Comparison of ENCODE assay signal across 7 mouse cellular contexts in the genomic region with DNA sequence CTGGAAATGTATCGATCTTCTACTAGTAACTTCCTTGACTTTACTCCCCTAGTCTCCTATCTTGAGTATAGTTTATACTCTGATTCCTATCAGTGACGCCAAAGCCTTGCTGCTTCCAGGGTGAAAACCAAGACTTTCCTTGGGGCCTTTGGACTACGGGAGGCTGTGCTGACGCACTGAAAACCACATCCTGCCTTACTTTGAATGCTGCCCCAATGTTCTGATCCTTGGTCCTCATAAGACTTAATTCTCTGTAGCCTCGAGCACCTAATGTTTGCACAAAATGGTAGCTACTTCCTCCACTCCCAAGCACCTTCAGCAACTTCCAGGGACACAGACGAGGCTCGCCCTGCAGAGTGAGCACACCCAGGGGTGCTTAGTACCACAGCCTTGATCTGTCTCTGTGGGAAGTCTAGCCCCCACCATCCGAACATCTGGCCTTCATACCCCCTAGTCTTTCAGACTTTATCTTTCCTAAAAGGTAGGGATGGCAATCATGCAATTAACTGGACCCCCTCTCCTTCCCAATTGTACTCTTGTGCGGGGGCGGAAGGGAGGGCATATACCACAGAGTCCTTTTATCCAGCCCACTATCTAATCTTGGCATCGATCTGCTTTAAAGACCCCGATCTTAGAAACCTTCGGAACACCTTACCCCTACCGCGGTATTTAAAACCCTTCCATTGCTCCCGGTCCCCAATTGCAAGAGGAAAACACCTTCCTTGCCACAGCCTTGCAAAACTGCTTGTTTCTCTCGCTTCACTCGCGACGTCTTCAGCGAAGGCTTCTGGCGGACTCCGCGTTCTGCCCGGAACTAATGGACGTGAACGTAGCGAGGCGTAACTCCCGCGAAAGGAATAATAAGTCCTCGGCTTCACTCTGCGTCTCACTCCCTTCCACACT. TPM values are rescaled to one million over a fixed set of nuclear protein-coding genes. Genes with fewer than 3 reads are reported as not detected.
DNase-seq lines count a peak whose midpoint lies in the region; ATAC-seq lines count a peak whose summit lies in the region.

No protein-coding gene starts in this region.

- peak overlapping the region; percentile 91 for H3K4me3 ChIP-seq in neural tube, embryonic 11.5 days (ENCODE audit: low read depth, low read length)
- H3K4me3 ChIP-seq in embryonic facial prominence, embryonic 13.5 days, result peak overlapping the region; percentile 84
- H3K4me3 ChIP-seq in intestine, embryonic 15.5 days (replicated peaks), result peak overlapping the region; percentile 100
- H3K4me3 ChIP-seq in neural tube, embryonic 13.5 days, result peak overlapping the region; percentile 90

- peak overlapping the region; percentile 89 for H3K4me2 ChIP-seq in neural tube, embryonic 11.5 days (ENCODE audit: low read depth)
- H3K4me2 ChIP-seq in embryonic facial prominence, embryonic 13.5 days, result peak overlapping the region; percentile 90
- peak overlapping the region; percentile 79 for H3K4me2 ChIP-seq in intestine, embryonic 15.5 days (replicated peaks)
- H3K4me2 ChIP-seq in neural tube, embryonic 13.5 days, result peak overlapping the region; percentile 85

- no peak for DNase-seq in neural tube, embryonic 11.5 days (ENCODE audit: low spot score)
- DNase-seq in neural tube, embryonic 10.5 days (ENCODE audit: extremely low spot score, low spot score), result no peak
- DNase-seq in embryo, embryonic 11 days, result no peak
- DNase-seq in urinary bladder, postnatal 14 days (ENCODE audit: low spot score), result no peak

- peak overlapping the region; percentile 92 for H3K9ac ChIP-seq in neural tube, embryonic 11.5 days (ENCODE audit: low read length)
- peak overlapping the region; percentile 89 for H3K9ac ChIP-seq in embryonic facial prominence, embryonic 13.5 days
- H3K9ac ChIP-seq in intestine, embryonic 15.5 days, result peak overlapping the region; percentile 96
- H3K9ac ChIP-seq in neural tube, embryonic 13.5 days, result peak overlapping the region; percentile 72

- 12% methylated on average over 33 of the region's 33 CpGs for WGBS in neural tube, embryonic 11.5 days
- 12% methylated on average over 33 of the region's 33 CpGs for whole genome bisulfite sequencing in embryonic facial prominence, embryonic 13.5 days
- 9% methylated on average over 33 of the region's 33 CpGs for WGBS in intestine, embryonic 15.5 days
- 12% methylated on average over 33 of the region's 33 CpGs for WGBS in neural tube, embryonic 13.5 days

- H3K27ac ChIP-seq in neural tube, embryonic 11.5 days (ENCODE audit: low read depth, low read length), result peak overlapping the region; percentile 72; the same call in 1 of the 2 replicates
- peak overlapping the region; percentile 90 for H3K27ac ChIP-seq in embryonic facial prominence, embryonic 13.5 days
- H3K27ac ChIP-seq in intestine, embryonic 15.5 days, result peak overlapping the region; percentile 69
- H3K27ac ChIP-seq in neural tube, embryonic 13.5 days (replicated peaks), result peak overlapping the region; percentile 84

- H3K9me3 ChIP-seq in neural tube, embryonic 11.5 days (ENCODE audit: control insufficient read depth, low read length), result no peaks in the 10 kb centered on the region
- no peaks in the 10 kb centered on the region for H3K9me3 ChIP-seq in embryonic facial prominence, embryonic 13.5 days
- H3K9me3 ChIP-seq in intestine, embryonic 15.5 days, result no peaks in the 10 kb centered on the region
- no peaks in the 10 kb centered on the region for H3K9me3 ChIP-seq in neural tube, embryonic 13.5 days

- no peak for ATAC-seq in neural tube, embryonic 11.5 days (ENCODE audit: insufficient read depth, low FRiP score, low TSS enrichment)
- no peak for ATAC-seq in embryonic facial prominence, embryonic 13.5 days (ENCODE audit: insufficient number of reproducible peaks, insufficient read depth, low FRiP score, low TSS enrichment, low read depth)
- ATAC-seq in intestine, embryonic 15.5 days, result peak; percentile 21
- peak; percentile 33; the same call in 1 of the 2 replicates for ATAC-seq in neural tube, embryonic 13.5 days (ENCODE audit: low read depth)

- H3K27me3 ChIP-seq in neural tube, embryonic 11.5 days (ENCODE audit: control insufficient read depth, insufficient read depth, low read length), result no peaks in the 10 kb centered on the region
- no peaks in the 10 kb centered on the region for H3K27me3 ChIP-seq in embryonic facial prominence, embryonic 13.5 days
- no peaks in the 10 kb centered on the region for H3K27me3 ChIP-seq in intestine, embryonic 15.5 days (replicated peaks)
- H3K27me3 ChIP-seq in neural tube, embryonic 13.5 days, result no peaks in the 10 kb centered on the region

- H3K36me3 ChIP-seq in neural tube, embryonic 11.5 days (ENCODE audit: control insufficient read depth, insufficient read depth, low read length), result no peaks in the 10 kb centered on the region
- no peaks in the 10 kb centered on the region for H3K36me3 ChIP-seq in embryonic facial prominence, embryonic 13.5 days
- H3K36me3 ChIP-seq in intestine, embryonic 15.5 days, result no peaks in the 10 kb centered on the region
- no peaks in the 10 kb centered on the region for H3K36me3 ChIP-seq in neural tube, embryonic 13.5 days

- peaks cover 7% of the 10 kb centered on the region for H3K4me1 ChIP-seq in neural tube, embryonic 11.5 days (ENCODE audit: control insufficient read depth, insufficient read depth, low read length)
- H3K4me1 ChIP-seq in embryonic facial prominence, embryonic 13.5 days, result peaks cover 22% of the 10 kb centered on the region
- H3K4me1 ChIP-seq in intestine, embryonic 15.5 days (replicated peaks), result peaks cover 18% of the 10 kb centered on the region
- peaks cover 54% of the 10 kb centered on the region for H3K4me1 ChIP-seq in neural tube, embryonic 13.5 days (replicated peaks)

RNA-seq across cellular contexts. Expression of a gene that starts 0.8 kb away (rescaled TPM):
- polyA plus RNA-seq in neural tube, embryonic 11.5 days (2014; fragmentation: Nextera tagmentation; extraction: Ambion mirVana), result 2.3 and 2.6 TPM in 2 replicates
- polyA plus RNA-seq in embryonic facial prominence, embryonic 13.5 days (2015; fragmentation: Nextera tagmentation; extraction: Ambion mirVana), result 2.8 and 3.0 TPM in 2 replicates
- 2.1 and 2.5 TPM in 2 replicates for polyA plus RNA-seq in intestine, embryonic 15.5 days (2015; fragmentation: Nextera tagmentation; extraction: Ambion mirVana)
- 2.4 and 2.6 TPM in 2 replicates for polyA plus RNA-seq in neural tube, embryonic 13.5 days (2015; fragmentation: Nextera tagmentation; extraction: Ambion mirVana)

Comparison
In these comparisons a context has a peak if more than half of its experiments do, and no peak if none do; other contexts are left out.
1. ATAC-seq: peak in intestine, embryonic 15.5 days (single experiment) and neural tube, embryonic 13.5 days (single experiment); none in neural tube, embryonic 11.5 days (single experiment) and embryonic facial prominence, embryonic 13.5 days (single experiment).
2. Peak in every context shown above with its lines, with median percentiles within 50 percentile points of each other: H3K27ac ChIP-seq, H3K4me2 ChIP-seq, H3K4me3 ChIP-seq and H3K9ac ChIP-seq.